Mouse (Mus musculus) liver, embryonic 13.5 days (tissue): ENCODE data around the gene Fhl3. TPM values are rescaled to one million over a fixed set of nuclear protein-coding genes. Genes with fewer than 3 reads are reported as not detected.
A peak's percentile ranks its signal among the peaks of the same experiment; 100 is the strongest.

Source experiments
- ATAC-seq: fragments of 200-750 bp; cut with Nextera tagmentation; 2 replicates; pipeline ENCODE4 v1.8.0; 2017; ENCODE audit warnings: low read depth, mild to moderate bottlenecking, moderate number of reproducible peaks, moderate library complexity
- DNase-seq: peaks from one replicate; pipeline ENCODE4 v3.0.0; 2022
- H3K27ac ChIP-seq: fragments of 300-500 bp; sonication (generic); 2 replicates; pipeline ENCODE4 v1.5.1; 2015; ENCODE audit warnings: moderate library complexity, mild to moderate bottlenecking, inconsistent platforms
- H3K27me3 ChIP-seq: fragments of 300-500 bp; sonication (generic); 2 replicates; pipeline ENCODE4 v1.6.1; 2015; ENCODE audit warnings: mild to moderate bottlenecking, inconsistent platforms
- H3K36me3 ChIP-seq: fragments of 300-500 bp; sonication (generic); 2 replicates; pipeline ENCODE4 v1.6.1; 2015; ENCODE audit warnings: mild to moderate bottlenecking, inconsistent platforms
- H3K4me1 ChIP-seq: fragments of 300-500 bp; sonication (generic); replicated peaks from 2 replicates; pipeline ENCODE4 v1.6.1; 2015; ENCODE audit warnings: inconsistent platforms
- H3K4me2 ChIP-seq: fragments of 300-500 bp; sonication (generic); 2 replicates; pipeline ENCODE4 v1.6.1; 2015; ENCODE audit warnings: inconsistent platforms, mild to moderate bottlenecking, moderate library complexity
- H3K4me3 ChIP-seq: fragments of 300-500 bp; sonication (generic); replicated peaks from 2 replicates; pipeline ENCODE4 v1.5.1; 2015; ENCODE audit warnings: mild to moderate bottlenecking, inconsistent platforms
- H3K9ac ChIP-seq: fragments of 300-500 bp; sonication (generic); 2 replicates; pipeline ENCODE4 v1.6.1; 2015; ENCODE audit warnings: mild to moderate bottlenecking, inconsistent platforms
- H3K9me3 ChIP-seq: fragments of 300-500 bp; sonication (generic); replicated peaks from 2 replicates; pipeline ENCODE4 v1.6.1; 2016; ENCODE audit warnings: inconsistent platforms
- WGBS: fragments of 180-500 bp; shearing (Covaris S2); methylation state at CpG from one replicate; pipeline ENCODE4 v1.1.7; 2015; ENCODE audit not compliant: insufficient replicate concordance; 5-methylcytosine and 5-hydroxymethylcytosine counted together
- polyA plus RNA-seq: library from polyadenylated mRNA; unstranded; fragments of >200 nt; fragmentation: Nextera tagmentation; extraction: Ambion mirVana; gene quantifications from 2 replicates; pipeline ENCODE4 v1.2.1, GENCODE M21; 2015

Fhl3 gene
- 3.1 and 3.6 TPM in 2 replicates for polyA plus RNA-seq

DNA sequence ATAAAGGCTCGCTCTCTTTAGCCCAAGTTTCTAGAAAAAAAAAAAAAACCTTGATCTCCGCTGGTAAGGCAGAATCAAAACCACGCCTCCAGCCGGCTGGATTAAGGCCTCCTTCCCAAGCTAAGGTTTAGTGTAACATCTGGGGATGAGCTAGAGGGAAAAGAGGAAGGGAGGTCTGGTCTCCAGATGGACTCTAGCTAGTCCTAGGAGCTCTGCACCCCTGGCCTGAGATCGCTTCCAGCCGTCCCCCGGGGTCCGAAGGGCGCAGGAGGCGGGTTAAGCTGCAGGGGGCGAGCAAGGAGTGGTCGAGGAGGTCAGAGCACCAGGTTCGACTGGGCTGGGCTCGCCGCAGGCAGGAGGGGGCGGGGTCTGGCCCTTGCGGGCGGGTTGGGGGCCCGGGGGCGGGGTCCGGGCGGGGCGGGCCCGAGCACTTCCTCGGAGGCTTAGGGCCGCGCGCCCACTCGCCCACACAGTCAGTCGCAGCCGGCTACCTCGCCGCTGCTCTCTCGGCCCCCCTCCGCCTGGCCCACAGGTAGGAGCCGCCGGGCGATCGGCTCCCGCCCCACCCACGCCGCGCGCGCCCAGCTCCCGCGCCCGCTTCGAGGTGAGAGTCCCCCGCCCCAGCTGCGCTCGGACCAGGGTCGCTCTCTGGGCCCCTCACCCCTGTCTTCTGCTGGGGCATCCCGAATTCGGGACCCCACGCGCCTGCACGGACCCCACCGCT, at the start of gene Fhl3:
Gene Fhl3 (plus strand): TSS at position 454 of the 724 bp plus-strand sequence.
- peak within 1 kb of the TSS; percentile 75 for H3K4me3 ChIP-seq
- H3K36me3 ChIP-seq = no peaks in the 10 kb centered on the region
- H3K9me3 ChIP-seq = no peaks in the 10 kb centered on the region
- ATAC-seq = peak; percentile 70
- peaks cover 17% of the 10 kb centered on the region; the same call in 1 of the 2 replicates for H3K27me3 ChIP-seq
- WGBS = 1% methylated on average over 47 of the region's 59 CpGs
- H3K9ac ChIP-seq = peak within 1 kb of the TSS; percentile 80
- DNase-seq = no peak
- peak within 1 kb of the TSS; percentile 98 for H3K4me2 ChIP-seq
- H3K4me1 ChIP-seq = peaks cover 71% of the 10 kb centered on the region
- H3K27ac ChIP-seq = peak within 1 kb of the TSS; percentile 69

DNA sequence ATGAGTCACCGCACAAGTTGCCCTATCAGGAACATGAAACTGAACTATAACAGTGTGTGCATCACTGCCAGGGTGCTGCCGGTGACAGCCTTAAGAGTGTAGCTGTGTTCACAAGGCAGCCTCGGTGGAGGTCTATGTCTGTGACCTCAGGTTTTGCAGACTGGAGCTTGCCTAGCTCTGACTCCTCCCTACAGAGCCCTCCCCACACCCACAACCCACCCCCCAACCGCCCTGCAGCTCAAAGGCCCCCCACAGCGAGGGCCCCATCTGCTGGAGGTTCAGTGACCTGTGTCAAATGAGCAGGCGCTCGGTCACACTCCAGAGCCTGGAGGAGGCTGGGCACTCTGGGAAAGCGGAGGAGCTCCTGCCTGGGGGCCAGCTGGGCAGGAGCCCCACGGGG, 47.6 kb upstream of the Fhl3 start:
- 11% methylated on average over 9 of the region's 9 CpGs for WGBS
- Histone ChIP-seq H3K27ac (no peak overlapping the region), H3K4me2 (no peak overlapping the region), H3K27me3 (peaks cover 100% of the 10 kb centered on the region), H3K9me3 (no peaks in the 10 kb centered on the region), H3K4me3 (no peak overlapping the region), H3K4me1 (peaks cover 16% of the 10 kb centered on the region), H3K9ac (no peak overlapping the region), H3K36me3 (no peaks in the 10 kb centered on the region)
- DNase-seq (no peak), ATAC-seq (no peak)

DNA sequence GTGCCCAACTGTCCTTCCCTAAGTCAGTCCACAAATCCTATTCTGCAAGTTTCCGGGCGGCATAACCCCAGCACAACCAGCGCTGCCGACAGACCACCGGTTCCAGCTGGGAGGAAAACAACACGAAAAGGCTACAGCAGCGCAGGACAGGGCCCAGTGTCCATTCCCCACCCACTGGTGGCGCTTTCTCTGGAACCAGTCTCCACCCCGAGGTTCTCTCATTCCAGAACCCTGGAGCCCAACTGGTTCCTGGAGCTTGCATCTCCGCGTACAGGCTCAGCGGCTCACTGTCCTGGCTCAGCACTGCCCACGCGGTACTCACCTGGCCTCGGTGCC, 44.0 kb upstream of the Fhl3 start, which contains the start of gene Pou3f1:
Gene Pou3f1 (plus strand): TSS at position 290 of the 336 bp plus-strand sequence.
- 5% methylated on average over 15 of the region's 15 CpGs for WGBS
- Histone ChIP-seq H3K9me3 (no peaks in the 10 kb centered on the region), H3K4me3 (peak within 1 kb of the TSS; percentile 59), H3K36me3 (no peaks in the 10 kb centered on the region), H3K9ac (peak within 1 kb of the TSS; percentile 43; the same call in 1 of the 2 replicates), H3K4me1 (peaks cover 25% of the 10 kb centered on the region), H3K27me3 (peaks cover 100% of the 10 kb centered on the region), H3K27ac (no peak within 1 kb of the TSS), H3K4me2 (peak within 1 kb of the TSS; percentile 79)
- no peak for ATAC-seq
- no peak for DNase-seq

DNA sequence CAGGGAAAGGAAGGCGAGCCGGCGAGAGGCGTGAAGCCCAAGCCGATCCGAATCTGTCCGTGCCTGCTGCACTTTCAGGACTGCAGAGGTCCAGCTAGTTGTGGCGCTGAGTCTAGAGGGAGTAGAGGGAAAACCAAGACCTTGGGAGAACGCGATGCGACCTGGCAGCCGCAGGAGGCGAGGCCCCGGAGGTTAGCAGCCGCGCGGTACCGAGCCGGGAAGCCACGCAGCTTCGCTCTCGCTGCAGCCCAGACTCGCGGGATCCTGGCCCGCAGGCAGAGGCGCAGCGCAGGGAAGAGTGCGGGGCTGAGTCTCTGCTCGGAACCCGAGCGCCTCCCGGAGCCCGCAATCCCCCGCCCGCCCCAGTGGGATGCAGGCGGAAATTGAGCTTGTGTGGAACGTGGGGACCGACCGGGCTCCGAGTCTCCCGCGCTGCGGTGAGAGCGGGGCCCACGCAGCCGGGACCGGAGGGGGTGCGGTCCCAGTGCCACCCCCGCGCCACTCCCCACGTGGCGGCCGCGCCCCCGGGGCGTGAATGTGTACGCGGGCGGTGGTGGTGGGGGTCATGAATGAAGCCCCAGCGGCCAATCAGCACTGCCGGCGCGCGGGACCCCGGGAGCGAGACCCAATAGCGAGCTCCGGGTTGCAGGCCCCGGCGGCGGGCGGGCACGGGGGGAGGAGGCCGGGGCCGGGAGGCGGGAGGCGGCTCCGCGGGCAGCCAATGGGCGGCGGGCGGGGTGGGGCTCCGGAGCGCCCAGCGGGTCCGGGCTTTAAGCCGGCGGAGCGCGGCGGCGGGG, 43.4 kb upstream of the Fhl3 start:
- Histone ChIP-seq H3K4me2 (peak overlapping the region; percentile 79), H3K4me3 (peak overlapping the region; percentile 59), H3K9me3 (no peaks in the 10 kb centered on the region), H3K36me3 (no peaks in the 10 kb centered on the region), H3K27me3 (peaks cover 100% of the 10 kb centered on the region), H3K4me1 (peaks cover 25% of the 10 kb centered on the region), H3K9ac (peak overlapping the region; percentile 17; the same call in 1 of the 2 replicates), H3K27ac (no peak overlapping the region)
- DNase-seq = peak; percentile 27
- 1% methylated on average over 59 of the region's 92 CpGs for WGBS
- ATAC-seq = peak; percentile 82

DNA sequence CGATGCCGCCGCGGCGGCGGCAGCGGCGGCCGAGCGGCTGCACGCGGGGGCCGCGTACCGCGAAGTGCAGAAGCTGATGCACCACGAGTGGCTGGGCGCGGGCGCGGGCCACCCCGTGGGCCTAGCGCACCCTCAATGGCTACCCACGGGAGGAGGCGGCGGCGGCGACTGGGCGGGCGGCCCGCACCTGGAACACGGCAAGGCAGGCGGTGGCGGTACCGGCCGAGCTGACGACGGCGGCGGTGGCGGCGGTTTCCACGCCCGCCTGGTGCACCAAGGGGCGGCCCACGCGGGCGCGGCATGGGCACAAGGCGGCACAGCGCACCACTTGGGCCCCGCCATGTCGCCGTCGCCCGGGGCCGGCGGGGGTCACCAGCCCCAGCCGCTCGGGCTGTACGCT, 42.7 kb upstream of the Fhl3 start:
- Histone ChIP-seq H3K27me3 (peaks cover 100% of the 10 kb centered on the region), H3K4me2 (peak overlapping the region; percentile 79), H3K4me3 (peak overlapping the region; percentile 59), H3K9ac (peak overlapping the region; percentile 43; the same call in 1 of the 2 replicates), H3K4me1 (peaks cover 25% of the 10 kb centered on the region), H3K27ac (no peak overlapping the region), H3K9me3 (no peaks in the 10 kb centered on the region), H3K36me3 (no peaks in the 10 kb centered on the region)
- no peak for DNase-seq
- ATAC-seq = no peak
- WGBS = 3% methylated on average over 27 of the region's 61 CpGs

DNA sequence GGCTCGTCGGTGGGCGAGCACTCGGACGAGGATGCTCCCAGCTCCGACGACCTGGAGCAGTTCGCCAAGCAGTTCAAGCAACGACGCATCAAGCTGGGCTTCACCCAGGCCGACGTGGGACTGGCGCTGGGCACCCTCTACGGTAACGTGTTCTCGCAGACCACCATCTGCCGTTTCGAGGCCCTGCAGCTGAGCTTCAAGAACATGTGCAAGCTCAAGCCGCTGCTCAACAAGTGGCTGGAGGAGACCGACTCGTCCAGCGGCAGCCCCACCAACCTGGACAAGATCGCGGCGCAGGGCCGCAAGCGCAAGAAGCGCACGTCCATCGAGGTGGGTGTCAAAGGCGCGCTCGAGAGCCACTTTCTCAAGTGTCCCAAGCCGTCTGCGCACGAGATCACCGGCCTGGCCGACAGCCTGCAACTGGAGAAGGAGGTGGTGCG, 42.1 kb upstream of the Fhl3 start:
- no peak for ATAC-seq
- H3K9me3 ChIP-seq = no peaks in the 10 kb centered on the region
- peaks cover 100% of the 10 kb centered on the region for H3K27me3 ChIP-seq
- no peak overlapping the region for H3K27ac ChIP-seq
- H3K36me3 ChIP-seq = no peaks in the 10 kb centered on the region
- WGBS = 1% methylated on average over 39 of the region's 39 CpGs
- no peak overlapping the region for H3K9ac ChIP-seq
- peaks cover 25% of the 10 kb centered on the region for H3K4me1 ChIP-seq
- peak overlapping the region; percentile 79 for H3K4me2 ChIP-seq
- peak overlapping the region; percentile 59 for H3K4me3 ChIP-seq
- no peak for DNase-seq

DNA sequence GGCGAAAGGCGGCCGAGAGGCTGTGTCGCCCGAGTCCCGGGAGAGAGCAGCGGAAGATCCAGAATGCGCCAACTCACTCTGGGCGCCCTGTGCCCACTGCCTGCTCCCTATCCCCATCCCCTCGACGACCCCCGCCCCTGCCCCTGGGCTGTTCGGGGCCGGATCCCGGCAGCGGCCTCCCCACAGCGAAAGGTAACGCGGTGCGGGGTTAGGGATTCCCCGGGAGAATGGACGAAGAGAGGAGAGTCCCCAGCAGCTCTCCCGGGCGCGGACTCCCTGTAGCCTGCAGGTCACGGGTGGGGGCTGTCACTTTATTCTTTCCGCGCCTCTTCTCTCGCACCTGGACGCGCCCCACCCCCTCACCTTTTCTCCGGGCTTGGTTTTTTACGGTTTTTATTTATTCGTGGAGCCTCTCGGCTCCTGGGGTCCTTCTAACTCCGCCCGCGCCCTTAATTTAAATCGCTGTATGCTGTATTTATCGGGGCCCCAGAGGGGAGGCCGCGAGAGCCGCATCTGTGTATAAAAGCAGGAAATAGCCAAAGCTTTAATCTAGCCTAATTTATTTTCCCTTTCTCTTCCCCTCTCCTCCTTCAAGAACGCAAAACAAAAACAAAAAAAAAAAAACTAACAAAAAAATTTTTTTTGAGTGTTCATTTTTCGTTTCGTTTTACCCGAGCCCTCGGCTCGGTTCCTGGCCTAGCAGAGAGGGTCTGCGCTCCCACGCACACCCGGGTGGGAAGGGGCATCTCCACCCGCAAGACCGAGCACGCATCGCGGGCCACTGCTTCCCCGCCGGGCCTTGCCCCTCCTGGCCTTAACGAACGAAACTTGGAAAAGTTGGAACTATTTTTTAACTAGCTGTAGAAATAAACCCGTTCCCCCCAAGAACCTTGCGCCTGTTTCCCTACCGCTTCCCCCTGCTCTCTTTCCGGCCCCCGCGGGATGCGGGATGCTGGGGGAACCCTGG, 41.0 kb upstream of the Fhl3 start:
- DNase-seq (no peak), ATAC-seq (no peak)
- no peaks in the 10 kb centered on the region for H3K9me3 ChIP-seq
- H3K9ac ChIP-seq = no peak overlapping the region
- no peak overlapping the region for H3K27ac ChIP-seq
- peak overlapping the region; percentile 7; the same call in 1 of the 2 replicates for H3K4me3 ChIP-seq
- H3K36me3 ChIP-seq = no peaks in the 10 kb centered on the region
- peaks cover 100% of the 10 kb centered on the region for H3K27me3 ChIP-seq
- H3K4me1 ChIP-seq = peaks cover 25% of the 10 kb centered on the region
- peak overlapping the region; percentile 29; the same call in 1 of the 2 replicates for H3K4me2 ChIP-seq
- 3% methylated on average over 67 of the region's 68 CpGs for WGBS

- WGBS = 31% methylated on average over 3 of the region's 3 CpGs
- Histone ChIP-seq H3K27ac (no peak overlapping the region), H3K36me3 (no peaks in the 10 kb centered on the region), H3K9ac (no peak overlapping the region), H3K4me1 (peaks cover 25% of the 10 kb centered on the region), H3K4me2 (no peak overlapping the region), H3K4me3 (no peak overlapping the region), H3K9me3 (no peaks in the 10 kb centered on the region), H3K27me3 (peaks cover 100% of the 10 kb centered on the region)
- ATAC-seq (no peak), DNase-seq (no peak)
These were observed 39.9 kb upstream of the Fhl3 start for GRCm38 (mm10) chr4:124660603-124661002.

- H3K4me3 ChIP-seq = no peak overlapping the region
- H3K4me1 ChIP-seq = peaks cover 8% of the 10 kb centered on the region
- no peak for DNase-seq
- H3K27me3 ChIP-seq = peaks cover 100% of the 10 kb centered on the region
- H3K36me3 ChIP-seq = no peaks in the 10 kb centered on the region
- H3K4me2 ChIP-seq = no peak overlapping the region
- H3K9me3 ChIP-seq = no peaks in the 10 kb centered on the region
- no peak overlapping the region for H3K9ac ChIP-seq
- H3K27ac ChIP-seq = no peak overlapping the region
- ATAC-seq = no peak
- WGBS = 33% methylated on average over 3 of the region's 3 CpGs
These were observed 37.5 kb upstream of the Fhl3 start for GRCm38 (mm10) chr4:124663034-124663433.

DNA sequence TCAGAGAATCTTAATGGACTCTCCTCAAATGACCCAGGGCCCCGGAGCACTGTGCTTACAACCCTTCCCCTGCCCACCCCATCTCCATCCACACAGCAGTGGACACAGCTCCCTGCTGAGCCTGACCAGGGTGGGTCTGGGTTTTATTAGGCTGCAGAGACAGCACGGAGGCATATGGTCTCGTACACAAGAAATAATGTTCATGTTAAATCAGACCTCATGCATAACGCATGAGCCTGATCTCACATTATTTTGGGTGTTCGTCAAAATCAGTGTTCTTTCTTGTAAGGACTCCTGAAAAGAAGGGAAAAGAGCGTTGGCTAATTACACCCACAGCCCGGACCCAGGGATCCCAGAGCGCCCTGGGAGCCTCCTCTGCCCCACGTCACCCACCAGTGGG, 36.3 kb upstream of the Fhl3 start:
- no peak overlapping the region for H3K9ac ChIP-seq
- ATAC-seq (no peak), DNase-seq (no peak)
- 69% methylated on average over 9 of the region's 9 CpGs for WGBS
- no peak overlapping the region for H3K4me2 ChIP-seq
- H3K27me3 ChIP-seq = peaks cover 99% of the 10 kb centered on the region
- H3K4me1 ChIP-seq = peaks cover 4% of the 10 kb centered on the region
- H3K9me3 ChIP-seq = no peaks in the 10 kb centered on the region
- H3K27ac ChIP-seq = no peak overlapping the region
- no peak overlapping the region for H3K4me3 ChIP-seq
- no peaks in the 10 kb centered on the region for H3K36me3 ChIP-seq
